8 mouse cellular contexts compared by ENCODE assay signal in genomic region chr9:88274040-88274439, GRCm38 (mm10). TPM values are rescaled to one million over a fixed set of nuclear protein-coding genes. Genes with fewer than 3 reads are reported as not detected.
DNase-seq lines count a peak whose midpoint lies in the region; ATAC-seq and TF ChIP-seq lines count a peak whose summit lies in the region.

No protein-coding gene starts in this region.

- H3K4me2 ChIP-seq in kidney, embryonic 14.5 days (replicated peaks; ENCODE audit: low read depth, low read length) = no peak overlapping the region
- H3K4me2 ChIP-seq in heart, embryonic 16.5 days (ENCODE audit: low read depth, low read length) = no peak overlapping the region
- H3K4me2 ChIP-seq in limb, embryonic 15.5 days = no peak overlapping the region
- H3K4me2 ChIP-seq in midbrain, embryonic 13.5 days (replicated peaks) = no peak overlapping the region

- no peak overlapping the region for H3K4me3 ChIP-seq in kidney, embryonic 14.5 days (ENCODE audit: low read length)
- no peak overlapping the region for H3K4me3 ChIP-seq in heart, embryonic 16.5 days (ENCODE audit: low read length)
- no peak overlapping the region for H3K4me3 ChIP-seq in limb, embryonic 15.5 days
- no peak overlapping the region for H3K4me3 ChIP-seq in midbrain, embryonic 13.5 days (replicated peaks)
- H3K4me3 ChIP-seq in thymus, adult 2 months (ENCODE audit: control insufficient read depth, insufficient read depth, low read length) = no peak overlapping the region

- H3K9me3 ChIP-seq in kidney, embryonic 14.5 days (ENCODE audit: control insufficient read depth, low read length) = no peaks in the 10 kb centered on the region
- H3K9me3 ChIP-seq in heart, embryonic 16.5 days (replicated peaks; ENCODE audit: control insufficient read depth, low read length) = peaks cover 6% of the 10 kb centered on the region
- H3K9me3 ChIP-seq in limb, embryonic 15.5 days = no peaks in the 10 kb centered on the region
- no peaks in the 10 kb centered on the region for H3K9me3 ChIP-seq in midbrain, embryonic 13.5 days

- H3K27me3 ChIP-seq in kidney, embryonic 14.5 days (ENCODE audit: control insufficient read depth, insufficient read depth, low read length) = no peaks in the 10 kb centered on the region
- H3K27me3 ChIP-seq in heart, embryonic 16.5 days (ENCODE audit: control insufficient read depth, insufficient read depth, low read length) = no peaks in the 10 kb centered on the region
- H3K27me3 ChIP-seq in limb, embryonic 15.5 days = no peaks in the 10 kb centered on the region
- no peaks in the 10 kb centered on the region for H3K27me3 ChIP-seq in midbrain, embryonic 13.5 days
- H3K27me3 ChIP-seq in thymus, adult 2 months (ENCODE audit: control insufficient read depth, insufficient read depth, low read length) = no peaks in the 10 kb centered on the region

- no peak overlapping the region for H3K9ac ChIP-seq in kidney, embryonic 14.5 days (ENCODE audit: low read depth, low read length)
- no peak overlapping the region for H3K9ac ChIP-seq in heart, embryonic 16.5 days (ENCODE audit: low read length)
- no peak overlapping the region for H3K9ac ChIP-seq in limb, embryonic 15.5 days
- H3K9ac ChIP-seq in midbrain, embryonic 13.5 days (replicated peaks) = no peak overlapping the region

- no peak for TF ChIP-seq CTCF in thymus, adult 2 months (IDR thresholded peaks at IDR 0.05; ENCODE audit: borderline replicate concordance, control insufficient read depth, extremely low read depth, insufficient read depth, low read length, poor library complexity)

- no peak overlapping the region for H3K27ac ChIP-seq in kidney, embryonic 14.5 days (ENCODE audit: low read depth, low read length)
- peak overlapping the region; percentile 78 for H3K27ac ChIP-seq in heart, embryonic 16.5 days (ENCODE audit: low read length)
- no peak overlapping the region; the same call in 1 of the 2 replicates for H3K27ac ChIP-seq in limb, embryonic 15.5 days
- H3K27ac ChIP-seq in midbrain, embryonic 13.5 days = no peak overlapping the region
- no peak overlapping the region for H3K27ac ChIP-seq in thymus, adult 2 months (ENCODE audit: control insufficient read depth, insufficient read depth, low read length)

- H3K4me1 ChIP-seq in kidney, embryonic 14.5 days (ENCODE audit: control insufficient read depth, insufficient read depth, low read length) = no peaks in the 10 kb centered on the region
- H3K4me1 ChIP-seq in heart, embryonic 16.5 days (ENCODE audit: control insufficient read depth, insufficient read depth, low read length) = peaks cover 28% of the 10 kb centered on the region
- no peaks in the 10 kb centered on the region for H3K4me1 ChIP-seq in limb, embryonic 15.5 days
- no peaks in the 10 kb centered on the region for H3K4me1 ChIP-seq in midbrain, embryonic 13.5 days (replicated peaks)
- H3K4me1 ChIP-seq in thymus, adult 2 months (replicated peaks; ENCODE audit: control insufficient read depth, insufficient read depth, low read length) = no peaks in the 10 kb centered on the region

- ATAC-seq in kidney, embryonic 14.5 days (ENCODE audit: low FRiP score, low TSS enrichment) = no peak
- peak; percentile 86 for ATAC-seq in heart, embryonic 16.5 days (replicated peaks; ENCODE audit: extremely low read depth, insufficient read depth, low FRiP score)
- peak; percentile 74; the same call in 1 of the 2 replicates for ATAC-seq in limb, embryonic 15.5 days (ENCODE audit: insufficient number of reproducible peaks, low FRiP score, low TSS enrichment, low read depth)
- ATAC-seq in midbrain, embryonic 13.5 days = no peak

- H3K36me3 ChIP-seq in kidney, embryonic 14.5 days (ENCODE audit: control insufficient read depth, insufficient read depth, low read length) = no peaks in the 10 kb centered on the region
- H3K36me3 ChIP-seq in heart, embryonic 16.5 days (ENCODE audit: control insufficient read depth, insufficient read depth) = no peaks in the 10 kb centered on the region
- H3K36me3 ChIP-seq in limb, embryonic 15.5 days = no peaks in the 10 kb centered on the region
- H3K36me3 ChIP-seq in midbrain, embryonic 13.5 days = no peaks in the 10 kb centered on the region
- no peaks in the 10 kb centered on the region for H3K36me3 ChIP-seq in thymus, adult 2 months (ENCODE audit: control insufficient read depth, insufficient read depth, low read length)

- TF ChIP-seq POLR2A in thymus, adult 2 months (IDR thresholded peaks at IDR 0.05; ENCODE audit: control insufficient read depth, extremely low read depth, insufficient read depth, low read length, poor library complexity) = no peak

- peak; percentile 45 for DNase-seq in kidney, adult 11 months
- peak; percentile 33 for DNase-seq in cerebellum, adult 11-12 months
- DNase-seq in embryo, embryonic 11 days = no peak
- no peak for DNase-seq in thymus, adult 2 months

RNA-seq across cellular contexts. Expression of gene Nt5e, which starts 53.0 kb away (rescaled TPM):
- 0.17 and 1.7 TPM in 2 replicates for polyA plus RNA-seq in kidney, embryonic 14.5 days (2014; fragmentation: Nextera tagmentation; extraction: Ambion mirVana)
- 4.6 and 5.8 TPM in 2 replicates for polyA plus RNA-seq in heart, embryonic 16.5 days (2015; fragmentation: Nextera tagmentation; extraction: Ambion mirVana)
- 39.3 and 40.2 TPM in 2 replicates for polyA plus RNA-seq in limb, embryonic 15.5 days (2015; fragmentation: Nextera tagmentation; extraction: Ambion mirVana)
- 0.39 and 0.84 TPM in 2 replicates for polyA plus RNA-seq in midbrain, embryonic 13.5 days (2015; fragmentation: Nextera tagmentation; extraction: Ambion mirVana)
- 1.7 and 1.9 TPM in 2 replicates for polyA plus RNA-seq in thymus, adult 2 months (2012; rRNA removed)

Comparison
In these comparisons a context has a peak if more than half of its experiments do, and no peak if none do; other contexts are left out.
1. DNase-seq: peak in kidney, adult 11 months (single experiment) and cerebellum, adult 11-12 months (single experiment); none in embryo, embryonic 11 days (single experiment) and thymus, adult 2 months (single experiment).
2. ATAC-seq: peak in heart, embryonic 16.5 days (single experiment) and limb, embryonic 15.5 days (single experiment); none in kidney, embryonic 14.5 days (single experiment) and midbrain, embryonic 13.5 days (single experiment).